Mouse (Mus musculus) erythroblast, adult 5-6 weeks (primary cell): ENCODE data around the gene Pitpnc1. TPM values are rescaled to one million over a fixed set of nuclear protein-coding genes. Genes with fewer than 3 reads are reported as not detected.

Source experiments
- ATAC-seq: replicated peaks from 2 replicates; pipeline ENCODE4 v1.8.0; 2016; ENCODE audit warnings: moderate number of reproducible peaks, mild to moderate bottlenecking, moderate TSS enrichment, inconsistent platforms; ENCODE audit not compliant: poor library complexity, low FRiP score, severe bottlenecking
- total RNA-seq, 2 experiments: library from RNA; stranded (forward) in 1 of 2; stranded (reverse) in 1 of 2; fragments of 150-400 nt in 1 of 2; fragments of 200-764, 138-1000 nt in 1 of 2; gene quantifications; 2 replicates each; pipeline versions ENCODE4 v1.2.3 to v1.2.4; 2015 to 2017; ENCODE audit warnings: low replicate concordance in 2 of 2

The Pitpnc1 gene
- total RNA-seq, 2 experiments from 2014 or later: 9.8 to 14.4 TPM

DNA sequence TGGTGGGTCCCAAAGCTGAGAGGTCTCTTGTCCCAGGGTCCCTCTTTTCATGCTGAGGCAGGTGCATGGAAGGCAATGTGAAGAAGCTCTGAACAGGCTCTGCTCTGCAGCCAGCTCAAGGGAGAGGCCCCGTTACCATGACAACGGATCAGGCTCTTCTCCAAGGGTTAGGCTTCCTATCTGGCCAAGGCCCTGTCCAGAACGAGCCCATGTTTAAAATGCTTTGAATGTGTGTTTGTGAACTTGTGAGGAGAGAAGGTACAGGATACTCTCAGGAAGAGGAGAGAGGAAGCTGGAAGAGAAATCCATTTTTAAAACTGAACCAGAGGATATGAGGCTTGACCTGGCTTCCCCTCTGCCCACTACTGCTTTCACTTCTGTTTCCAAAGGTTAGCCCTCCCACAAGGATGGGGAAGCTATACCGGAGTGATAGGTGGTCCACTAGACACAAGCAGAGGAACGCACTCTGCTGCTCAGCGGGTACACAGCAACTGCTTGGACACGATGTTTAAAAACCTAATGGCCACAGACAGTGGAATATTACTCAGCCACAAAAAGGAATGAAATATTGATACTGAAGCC is 131.2 kb downstream of the Pitpnc1 start:
- peak; percentile 82 for ATAC-seq

- no peak for ATAC-seq
These were observed 132.9 kb downstream of the Pitpnc1 start for GRCm38 (mm10) chr11:107337391-107338148.

DNA sequence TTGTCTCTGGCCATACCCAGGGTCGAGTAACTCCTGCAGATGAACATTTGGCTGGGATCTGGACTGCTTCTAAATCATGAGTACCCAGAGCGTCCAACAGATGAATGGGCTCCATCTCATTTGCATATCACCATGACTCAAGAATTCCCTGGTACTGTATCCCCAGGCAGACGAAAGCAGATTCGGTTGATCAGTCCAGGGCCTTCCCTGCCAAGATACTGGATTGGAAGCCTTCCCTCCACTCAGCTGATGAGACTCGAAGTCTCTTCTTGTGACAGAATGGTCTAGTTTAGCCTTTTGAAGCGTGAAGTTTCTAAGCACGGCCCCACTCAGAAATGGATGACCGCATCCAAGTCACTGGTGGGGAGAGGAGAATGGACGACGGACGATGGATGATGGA is 134.7 kb downstream of the Pitpnc1 start:
- no peak for ATAC-seq

- no peak for ATAC-seq
These were observed 135.5 kb downstream of the Pitpnc1 start for GRCm38 (mm10) chr11:107334849-107335484.

- ATAC-seq: no peak
These were observed 137.6 kb downstream of the Pitpnc1 start for GRCm38 (mm10) chr11:107332905-107333304.

GRCm38 (mm10) chr11:107332332-107332731 is 138.2 kb downstream of the Pitpnc1 start:
- no peak for ATAC-seq

- no peak for ATAC-seq
These were observed 139.1 kb downstream of the Pitpnc1 start for GRCm38 (mm10) chr11:107331425-107331824.

DNA sequence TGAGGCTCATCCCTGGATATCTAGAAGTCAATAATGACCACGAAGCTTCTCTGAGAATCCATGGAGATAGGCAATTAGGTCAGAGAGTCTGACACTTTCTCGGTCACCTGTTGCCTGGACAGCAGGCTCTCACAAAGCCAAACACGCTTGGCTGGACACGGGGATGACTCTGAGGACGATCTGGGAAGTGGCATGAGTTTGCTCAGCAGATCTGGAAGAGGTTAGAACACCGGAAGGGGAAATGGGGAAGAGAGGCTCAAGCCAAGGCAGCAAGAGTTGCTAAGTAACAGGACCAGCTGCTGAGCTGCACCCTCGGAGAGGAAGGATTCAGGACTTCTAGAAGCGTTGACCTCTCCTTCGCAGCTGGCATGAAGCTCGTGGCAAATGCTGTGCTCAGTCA is 143.2 kb downstream of the Pitpnc1 start:
- no peak for ATAC-seq

DNA sequence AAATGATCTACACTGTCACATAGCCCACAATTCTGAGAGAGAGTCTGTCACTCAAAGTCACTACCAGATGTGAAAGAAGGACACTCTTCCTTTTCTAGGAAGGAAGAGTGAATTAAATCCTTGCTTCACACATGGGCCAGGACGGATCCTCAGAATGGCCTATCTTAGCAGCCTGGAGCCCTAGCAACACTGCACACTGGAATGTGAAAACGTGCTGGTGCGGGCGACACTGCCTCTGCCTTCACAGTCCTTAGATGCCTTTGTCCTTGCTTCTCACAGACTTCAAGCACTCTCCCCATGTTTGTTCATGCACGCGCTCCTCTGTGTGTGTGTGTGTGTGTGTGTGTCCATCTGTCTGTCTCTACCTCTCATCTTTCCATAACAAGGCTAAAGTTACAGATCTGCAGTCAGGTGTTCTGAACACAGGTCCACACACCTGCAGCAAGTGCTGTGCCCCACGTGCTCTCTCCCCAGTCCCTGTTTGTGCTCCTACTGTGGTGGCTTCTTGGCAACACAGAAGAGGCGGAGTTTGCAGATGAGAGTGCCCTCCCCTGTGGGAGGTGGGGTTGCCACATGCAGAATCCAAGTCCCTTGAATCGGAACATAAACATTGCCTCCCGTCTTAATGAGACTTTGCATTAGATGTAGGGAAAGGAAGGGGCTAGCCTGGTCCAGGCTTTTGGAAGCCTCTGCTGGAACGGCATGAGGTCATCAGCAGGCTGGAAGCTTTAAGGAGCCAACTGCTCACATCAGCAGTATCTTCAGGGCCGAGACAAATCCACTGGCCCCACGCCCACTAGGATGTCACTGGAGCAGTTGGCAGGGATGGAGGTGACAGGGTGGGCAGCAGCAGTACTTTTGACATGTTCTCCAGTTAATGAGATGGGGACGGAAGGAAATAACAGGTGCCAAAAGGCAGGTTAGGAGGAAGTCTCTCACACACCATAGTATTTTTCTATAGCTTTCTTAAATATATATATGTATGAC is 144.5 kb downstream of the Pitpnc1 start:
- no peak for ATAC-seq

DNA sequence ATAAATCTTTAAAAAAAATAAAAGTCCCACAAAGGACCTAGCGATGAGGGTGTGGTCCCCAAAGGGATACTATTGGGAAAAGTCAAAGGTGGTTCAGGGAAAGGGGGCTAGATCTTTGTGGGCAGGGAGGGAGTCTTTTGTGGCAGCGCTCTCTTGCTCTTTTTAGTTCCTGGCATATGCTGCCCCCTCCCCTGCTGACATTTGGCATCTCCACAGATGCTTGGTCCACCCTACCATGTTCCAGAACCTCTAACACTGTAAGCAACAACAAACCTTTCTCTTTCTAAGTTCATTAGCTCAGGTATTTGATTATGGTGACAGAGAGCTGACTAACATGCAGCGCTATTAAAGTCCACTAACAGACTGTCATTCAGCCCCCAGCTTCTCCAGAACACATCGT is 145.3 kb downstream of the Pitpnc1 start:
- ATAC-seq: no peak

DNA sequence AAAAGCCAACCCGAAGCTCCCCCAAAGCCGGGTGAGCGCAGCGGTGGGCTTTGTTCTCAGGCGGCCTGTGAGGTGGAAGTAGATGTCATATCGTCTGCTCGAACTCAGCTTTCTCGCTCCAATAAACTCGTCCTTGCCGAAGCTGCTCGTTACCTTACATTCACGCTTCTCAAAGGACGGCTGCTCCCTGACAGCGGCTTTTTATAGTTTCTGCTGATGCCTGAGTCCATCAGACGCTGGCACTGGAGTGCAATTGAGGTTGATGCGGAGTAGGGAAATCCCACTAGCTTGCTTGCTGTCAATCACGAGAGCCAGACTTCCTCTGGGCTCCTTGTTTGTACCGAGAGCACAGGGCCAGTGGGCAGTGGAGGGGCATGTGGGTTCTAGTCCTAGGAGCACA is 147.3 kb downstream of the Pitpnc1 start:
- ATAC-seq: no peak

GRCm38 (mm10) chr11:107322226-107322625 is 148.3 kb downstream of the Pitpnc1 start:
- ATAC-seq: no peak

DNA sequence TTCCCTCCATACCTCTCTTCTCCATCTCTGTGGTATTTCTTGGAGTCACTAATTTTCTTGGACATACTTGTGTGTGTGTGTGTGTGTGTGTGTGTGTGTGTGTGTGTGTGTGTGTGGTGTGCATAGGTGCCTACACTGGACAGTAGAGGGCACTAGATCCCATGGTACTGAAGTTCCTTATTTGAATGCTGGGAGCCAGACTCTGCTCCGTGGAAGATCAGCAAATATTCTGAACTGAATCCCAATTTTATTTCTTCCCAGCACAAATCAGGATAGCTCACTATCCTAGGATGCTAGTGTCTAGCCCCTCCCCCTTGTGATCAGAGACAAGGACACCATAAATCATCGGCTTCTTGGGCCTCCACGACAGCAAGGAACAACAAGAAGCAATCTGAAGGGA is 148.7 kb downstream of the Pitpnc1 start:
- ATAC-seq: no peak

DNA sequence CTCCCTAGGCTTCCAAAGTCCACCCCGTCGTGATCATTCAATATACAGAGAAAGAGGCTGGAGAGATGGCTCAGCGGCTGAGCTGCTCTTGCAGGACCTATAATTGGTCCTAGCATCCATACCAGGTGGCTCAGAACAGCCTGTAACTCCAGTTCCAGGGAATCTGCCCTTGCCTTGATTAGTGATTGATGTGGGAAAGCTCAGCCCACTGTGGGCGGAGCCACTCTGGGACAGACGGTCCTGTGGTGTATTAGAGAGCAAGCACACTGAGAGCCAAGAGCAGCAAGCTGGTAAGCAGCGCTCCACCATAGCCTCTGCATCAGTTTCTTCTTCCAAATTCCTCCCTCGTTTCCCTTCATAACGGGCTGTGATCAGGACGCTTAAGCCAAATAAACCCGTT is 150.6 kb downstream of the Pitpnc1 start:
- no peak for ATAC-seq

GRCm38 (mm10) chr11:107317653-107318281 is 152.7 kb downstream of the Pitpnc1 start:
- ATAC-seq: no peak

- ATAC-seq: no peak
These were observed 155.0 kb downstream of the Pitpnc1 start for GRCm38 (mm10) chr11:107315475-107315874.

DNA sequence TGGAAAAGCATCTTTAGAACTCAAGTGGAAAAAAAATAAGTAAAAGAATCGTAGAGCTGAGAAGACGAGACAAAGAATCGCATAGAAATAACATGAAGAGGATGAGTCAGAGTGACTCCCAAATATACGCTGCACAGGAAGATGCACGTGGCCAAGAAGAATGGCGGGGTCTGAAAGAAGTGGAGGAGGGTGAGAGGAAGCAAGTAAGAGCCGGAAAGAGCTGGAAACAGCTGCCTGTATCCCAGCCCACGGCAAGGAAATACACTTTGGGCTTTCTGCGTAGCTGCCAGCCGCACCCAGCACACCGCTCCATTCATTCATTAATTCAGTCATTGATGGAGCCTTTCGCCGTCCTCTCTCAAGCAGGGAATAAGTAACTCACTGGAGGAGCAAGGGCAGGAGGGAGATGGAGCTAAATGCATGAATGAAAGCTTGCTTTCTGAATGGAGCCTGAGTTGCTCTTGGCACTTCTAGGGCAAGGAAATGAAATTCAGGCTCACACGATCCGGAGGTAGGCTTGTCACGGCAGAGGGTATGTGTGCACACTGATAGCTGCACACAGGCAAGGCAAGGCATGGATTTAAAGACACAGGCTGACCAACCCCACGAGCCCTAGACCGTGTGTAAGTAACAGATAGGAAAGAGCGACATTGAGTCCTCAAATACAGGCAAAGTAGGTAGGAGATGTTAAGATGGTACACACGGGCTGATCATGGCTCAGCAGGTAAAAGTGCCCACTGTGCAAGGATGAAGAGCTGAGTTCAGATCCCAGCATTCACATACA is 160.0 kb downstream of the Pitpnc1 start:
- no peak for ATAC-seq

- ATAC-seq: no peak
These were observed 164.3 kb downstream of the Pitpnc1 start for GRCm38 (mm10) chr11:107306170-107306569.

DNA sequence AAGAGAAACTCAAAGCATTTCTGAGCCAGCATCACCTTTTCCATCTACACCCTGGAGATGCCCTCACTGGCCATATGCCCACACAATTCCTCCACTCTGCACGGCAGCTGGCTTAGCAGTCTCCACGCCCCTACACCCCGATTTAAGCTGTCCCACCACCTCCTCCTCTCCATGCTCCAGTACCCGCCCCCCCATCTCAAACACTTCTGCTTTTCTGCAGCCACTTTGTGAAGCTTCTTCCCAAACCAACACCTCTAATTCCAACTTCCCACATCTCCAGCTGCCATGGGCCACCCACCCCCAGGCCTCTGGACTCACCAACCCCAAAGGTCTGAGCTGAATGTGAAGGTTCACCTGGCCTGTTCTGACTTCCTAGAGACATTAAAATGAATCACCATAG is 168.4 kb downstream of the Pitpnc1 start:
- ATAC-seq: no peak
